Mouse (Mus musculus) forebrain, embryonic 10.5 days (tissue): Measurements from ENCODE around the gene 1700020D05Rik. TPM values are rescaled to one million over a fixed set of nuclear protein-coding genes. Genes with fewer than 3 reads are reported as not detected.
"Not testable (repeated sequence)": the region's sequence is repeated elsewhere in the genome, so short reads cannot be mapped to it uniquely, and the experiment has no call there.

Experiments
- DNase-seq: peaks from one replicate; pipeline ENCODE4 v3.0.0-alpha.2; 2017; ENCODE audit warnings: low spot score; ENCODE audit errors: extremely low spot score
- H3K27ac ChIP-seq: fragments of 300-500 bp; sonication (generic); 2 replicates; pipeline ENCODE4 v1.5.1; 2016; ENCODE audit warnings: mild to moderate bottlenecking
- H3K27me3 ChIP-seq: fragments of 300-500 bp; sonication (generic); 2 replicates; pipeline ENCODE4 v1.6.1; 2016; ENCODE audit warnings: mild to moderate bottlenecking; ENCODE audit not compliant: poor library complexity, severe bottlenecking
- H3K36me3 ChIP-seq: fragments of 300-500 bp; sonication (generic); replicated peaks from 2 replicates; pipeline ENCODE4 v1.6.1; 2016; ENCODE audit warnings: mild to moderate bottlenecking, moderate library complexity
- H3K4me1 ChIP-seq: fragments of 300-500 bp; sonication (generic); 2 replicates; pipeline ENCODE4 v1.6.1; 2016
- H3K4me3 ChIP-seq: fragments of 300-500 bp; sonication (generic); 2 replicates; pipeline ENCODE4 v1.5.1; 2016; ENCODE audit warnings: mild to moderate bottlenecking, moderate library complexity
- H3K9me3 ChIP-seq: fragments of 300-500 bp; sonication (generic); 2 replicates; pipeline ENCODE4 v1.6.1; 2016; ENCODE audit warnings: mild to moderate bottlenecking, moderate library complexity
- WGBS: fragments of 180-500 bp; shearing (Covaris S2); methylation state at CpG from one replicate; pipeline ENCODE4 v1.1.7; 2016; 5-methylcytosine and 5-hydroxymethylcytosine counted together
- polyA plus RNA-seq: library from polyadenylated mRNA; unstranded; fragments of >200 nt; fragmentation: Nextera tagmentation; extraction: Ambion mirVana; gene quantifications from 2 replicates; pipeline ENCODE4 v1.2.1, GENCODE M21; 2016

Gene 1700020D05Rik
- polyA plus RNA-seq, 1 experiment from 2014 or later: not detected

GRCm38 (mm10) chr19:5490313-5490897 is 13.2 kb downstream of the 1700020D05Rik start, which contains the start of gene Cfl1:
TSS of gene Cfl1 (plus strand) at chr19:5490455.
- peak within 1 kb of the TSS; percentile 99 for H3K4me3 ChIP-seq
- WGBS: under 1% methylated on average over 62 of the region's 62 CpGs
- H3K4me1 ChIP-seq: peaks cover 55% of the 10 kb centered on the region
- no peaks in the 10 kb centered on the region for H3K9me3 ChIP-seq
- H3K27me3 ChIP-seq: no peaks in the 10 kb centered on the region
- DNase-seq: peak; percentile 96
- H3K27ac ChIP-seq: peak within 1 kb of the TSS; percentile 99
- H3K36me3 ChIP-seq: peaks cover 47% of the 10 kb centered on the region

- peaks cover 55% of the 10 kb centered on the region for H3K4me1 ChIP-seq
- WGBS: 63% methylated on average over 10 of the region's 10 CpGs
- not testable (repeated sequence) for DNase-seq
Measured at GRCm38 (mm10) chr19:5489721-5490120, 13.9 kb downstream of the 1700020D05Rik start.

GRCm38 (mm10) chr19:5488878-5489571 is 14.6 kb downstream of the 1700020D05Rik start:
- H3K27me3 ChIP-seq: no peaks in the 10 kb centered on the region
- no peaks in the 10 kb centered on the region for H3K9me3 ChIP-seq
- peak; percentile 98 for DNase-seq
- under 1% methylated on average over 26 of the region's 26 CpGs for WGBS
- H3K4me1 ChIP-seq: peaks cover 55% of the 10 kb centered on the region
- peak overlapping the region; percentile 99 for H3K27ac ChIP-seq
- peaks cover 48% of the 10 kb centered on the region for H3K36me3 ChIP-seq
- H3K4me3 ChIP-seq: peak overlapping the region; percentile 99

More at GRCm38 (mm10) chr19:5489721-5490120, 13.9 kb downstream of the 1700020D05Rik start:
- Histone ChIP-seq H3K36me3 (peaks cover 48% of the 10 kb centered on the region), H3K27ac (peak overlapping the region; percentile 99), H3K4me3 (peak overlapping the region; percentile 99)
- H3K9me3 ChIP-seq, H3K27me3 ChIP-seq: not testable (repeated sequence)

GRCm38 (mm10) chr19:5487768-5488550 is 15.6 kb downstream of the 1700020D05Rik start, which contains the start of gene Mus81:
TSS of gene Mus81 (minus strand) at chr19:5488402.
- WGBS: under 1% methylated on average over 39 of the region's 39 CpGs
- Histone ChIP-seq H3K27me3 (no peaks in the 10 kb centered on the region), H3K9me3 (no peaks in the 10 kb centered on the region), H3K27ac (peak within 1 kb of the TSS; percentile 99), H3K36me3 (peaks cover 48% of the 10 kb centered on the region), H3K4me1 (peaks cover 50% of the 10 kb centered on the region), H3K4me3 (peak within 1 kb of the TSS; percentile 99)
- DNase-seq: peak; percentile 95

- peaks cover 38% of the 10 kb centered on the region for H3K4me1 ChIP-seq
- DNase-seq: no peak
- no peaks in the 10 kb centered on the region for H3K27me3 ChIP-seq
- H3K9me3 ChIP-seq: no peaks in the 10 kb centered on the region
- no peak overlapping the region for H3K27ac ChIP-seq
- peaks cover 48% of the 10 kb centered on the region for H3K36me3 ChIP-seq
- 88% methylated on average over 4 of the region's 4 CpGs for WGBS
- peak overlapping the region; percentile 99 for H3K4me3 ChIP-seq
Measured at GRCm38 (mm10) chr19:5486771-5487170, 16.8 kb downstream of the 1700020D05Rik start.

- Histone ChIP-seq H3K27ac (no peak overlapping the region), H3K36me3 (peaks cover 52% of the 10 kb centered on the region), H3K9me3 (no peaks in the 10 kb centered on the region), H3K4me3 (no peak overlapping the region; the same call in 1 of the 2 replicates), H3K4me1 (peaks cover 35% of the 10 kb centered on the region), H3K27me3 (no peaks in the 10 kb centered on the region)
- no peak for DNase-seq
- 92% methylated on average over 8 of the region's 8 CpGs for whole genome bisulfite sequencing
Measured at GRCm38 (mm10) chr19:5486286-5486685, 17.3 kb downstream of the 1700020D05Rik start.

- H3K36me3 ChIP-seq: peaks cover 57% of the 10 kb centered on the region
Measured at GRCm38 (mm10) chr19:5485821-5486220, 17.8 kb downstream of the 1700020D05Rik start.

GRCm38 (mm10) chr19:5485371-5485770 is 18.2 kb downstream of the 1700020D05Rik start:
- no peak for DNase-seq
- Histone ChIP-seq H3K36me3 (peaks cover 61% of the 10 kb centered on the region), H3K4me3 (no peak overlapping the region), H3K9me3 (no peaks in the 10 kb centered on the region), H3K27ac (no peak overlapping the region), H3K4me1 (peaks cover 35% of the 10 kb centered on the region), H3K27me3 (no peaks in the 10 kb centered on the region)
- 95% methylated on average over 8 of the region's 8 CpGs for whole genome bisulfite sequencing

More at GRCm38 (mm10) chr19:5485821-5486220, 17.8 kb downstream of the 1700020D05Rik start:
- no peaks in the 10 kb centered on the region for H3K9me3 ChIP-seq
- DNase-seq: no peak
- 94% methylated on average over 7 of the region's 7 CpGs for WGBS
- H3K27me3 ChIP-seq: no peaks in the 10 kb centered on the region
- no peak overlapping the region for H3K4me3 ChIP-seq
- H3K4me1 ChIP-seq: peaks cover 35% of the 10 kb centered on the region
- no peak overlapping the region for H3K27ac ChIP-seq

- no peak overlapping the region for H3K4me3 ChIP-seq
- 94% methylated on average over 5 of the region's 5 CpGs for WGBS
- no peak overlapping the region for H3K27ac ChIP-seq
- peaks cover 27% of the 10 kb centered on the region for H3K4me1 ChIP-seq
- no peaks in the 10 kb centered on the region for H3K27me3 ChIP-seq
- no peaks in the 10 kb centered on the region for H3K9me3 ChIP-seq
- peaks cover 70% of the 10 kb centered on the region for H3K36me3 ChIP-seq
- DNase-seq: no peak
Measured at GRCm38 (mm10) chr19:5484496-5484895, 19.1 kb downstream of the 1700020D05Rik start.

- no peak for DNase-seq
- no peak overlapping the region for H3K27ac ChIP-seq
- H3K9me3 ChIP-seq: no peaks in the 10 kb centered on the region
- H3K4me1 ChIP-seq: peaks cover 18% of the 10 kb centered on the region
- H3K27me3 ChIP-seq: no peaks in the 10 kb centered on the region
- H3K36me3 ChIP-seq: peaks cover 78% of the 10 kb centered on the region
- WGBS: 92% methylated on average over 19 of the region's 19 CpGs
- no peak overlapping the region for H3K4me3 ChIP-seq
Measured at GRCm38 (mm10) chr19:5483386-5484359, 19.9 kb downstream of the 1700020D05Rik start.

GRCm38 (mm10) chr19:5481398-5481797 is 22.2 kb downstream of the 1700020D05Rik start:
- Histone ChIP-seq H3K4me3 (no peak overlapping the region), H3K4me1 (no peaks in the 10 kb centered on the region; the same call in 1 of the 2 replicates), H3K27me3 (no peaks in the 10 kb centered on the region), H3K9me3 (no peaks in the 10 kb centered on the region), H3K36me3 (peaks cover 91% of the 10 kb centered on the region), H3K27ac (no peak overlapping the region)
- no peak for DNase-seq
- WGBS: 92% methylated on average over 10 of the region's 10 CpGs

GRCm38 (mm10) chr19:5480016-5480415 is 23.6 kb downstream of the 1700020D05Rik start:
- 92% methylated on average over 10 of the region's 10 CpGs for WGBS
- H3K27me3 ChIP-seq: peaks cover 4% of the 10 kb centered on the region
- H3K27ac ChIP-seq: no peak overlapping the region
- H3K36me3 ChIP-seq: peaks cover 80% of the 10 kb centered on the region
- H3K9me3 ChIP-seq: no peaks in the 10 kb centered on the region
- H3K4me1 ChIP-seq: peaks cover 11% of the 10 kb centered on the region
- DNase-seq: no peak
- no peak overlapping the region for H3K4me3 ChIP-seq
